Mouse (Mus musculus): ENCODE measurements around the gene Sgsm2.
"Not testable (repeated sequence)": the region's sequence is repeated elsewhere in the genome, so short reads cannot be mapped to it uniquely, and the experiment has no call there.

Sgsm2 gene

GRCm38 (mm10) chr11:74827791-74828403 lies 69.0 kb downstream of the Sgsm2 start:
- DNase-seq = no peak

GRCm38 (mm10) chr11:74826702-74827101 lies 70.2 kb downstream of the Sgsm2 start:
- no peak for DNase-seq

- no peak for DNase-seq
These were observed 70.7 kb downstream of the Sgsm2 start for GRCm38 (mm10) chr11:74826151-74826550.

- no peak for DNase-seq
These were observed 74.0 kb downstream of the Sgsm2 start for GRCm38 (mm10) chr11:74822746-74823440.

- DNase-seq = peak in 1 of 2 experiments; percentile 53
These were observed 75.4 kb downstream of the Sgsm2 start for GRCm38 (mm10) chr11:74821463-74821862.

- no peak for DNase-seq
These were observed 75.9 kb downstream of the Sgsm2 start for GRCm38 (mm10) chr11:74820921-74821320.

GRCm38 (mm10) chr11:74815795-74816194 lies 81.1 kb downstream of the Sgsm2 start:
- DNase-seq = no peak

- DNase-seq = no peak
These were observed 85.3 kb downstream of the Sgsm2 start for GRCm38 (mm10) chr11:74811538-74811937.

- DNase-seq = not testable (repeated sequence)
These were observed 85.8 kb downstream of the Sgsm2 start for GRCm38 (mm10) chr11:74811027-74811426.

GRCm38 (mm10) chr11:74810134-74810533 lies 86.7 kb downstream of the Sgsm2 start:
- DNase-seq = no peak

GRCm38 (mm10) chr11:74808251-74808853 lies 88.5 kb downstream of the Sgsm2 start:
- no peak for DNase-seq

GRCm38 (mm10) chr11:74807246-74807882 lies 89.5 kb downstream of the Sgsm2 start:
- no peak for DNase-seq

GRCm38 (mm10) chr11:74804081-74804627 lies 92.7 kb downstream of the Sgsm2 start:
- no peak for DNase-seq

- no peak for DNase-seq
These were observed 96.2 kb downstream of the Sgsm2 start for GRCm38 (mm10) chr11:74800658-74801057.
